Mouse (Mus musculus): Measurements from ENCODE around the gene Fbxl22.

- TF ChIP-seq CTCF (conservative IDR thresholded peaks at IDR 0.05; ENCODE audit: insufficient read depth, insufficient read length, low read depth, low read length) (no peak), POLR2A (IDR thresholded peaks at IDR 0.05; ENCODE audit: low read depth, low read length) (no peak)
These were observed 8.0 kb downstream of the Fbxl22 start for GRCm38 (mm10) chr9:66506424-66506823.
